Mouse (Mus musculus) small intestine, adult 2 months (tissue): ENCODE data around the gene Atf5. TPM values are rescaled to one million over a fixed set of nuclear protein-coding genes. Genes with fewer than 3 reads are reported as not detected.

Source experiments
- H3K27ac ChIP-seq: fragments of 200-500 bp; 2 replicates; pipeline ENCODE4 v1.5.1; 2012; ENCODE audit warnings: low read depth, low read length, control low read depth, inconsistent platforms; ENCODE audit not compliant: insufficient read depth
- H3K27me3 ChIP-seq: fragments of 200-500 bp; 2 replicates; pipeline ENCODE4 v1.6.1; 2012; ENCODE audit warnings: mild to moderate bottlenecking, moderate library complexity, low read length, inconsistent platforms; ENCODE audit not compliant: control insufficient read depth, insufficient read depth
- H3K36me3 ChIP-seq: fragments of 200-500 bp; 2 replicates; pipeline ENCODE4 v1.6.1; 2012; ENCODE audit warnings: mild to moderate bottlenecking, low read length, control low read depth, inconsistent platforms; ENCODE audit not compliant: control insufficient read depth, insufficient read depth
- H3K4me1 ChIP-seq: fragments of 200-500 bp; 2 replicates; pipeline ENCODE4 v1.6.1; 2012; ENCODE audit warnings: low read length, inconsistent platforms, mixed read lengths; ENCODE audit not compliant: control insufficient read depth, insufficient read depth, insufficient read length
- H3K4me3 ChIP-seq: fragments of 200-500 bp; 2 replicates; pipeline ENCODE4 v1.5.1; 2012; ENCODE audit warnings: low read depth, mild to moderate bottlenecking, control low read depth, inconsistent platforms, low read length, moderate library complexity
- CTCF ChIP-seq: fragments of 200-500 bp; IDR thresholded peaks from 2 replicates; pipeline ENCODE4 v1.5.1; 2012; ENCODE audit warnings: low read depth, mild to moderate bottlenecking, control low read depth, inconsistent platforms, low read length, moderate library complexity, mixed read lengths; ENCODE audit not compliant: insufficient replicate concordance, insufficient read length; ENCODE audit errors: extremely low read depth
- POLR2A ChIP-seq: fragments of 200-500 bp; IDR thresholded peaks from 2 replicates; pipeline ENCODE4 v1.6.1; 2012; ENCODE audit warnings: low read depth, mild to moderate bottlenecking, control low read depth, inconsistent platforms, low read length, moderate library complexity
- WGBS: fragments of 180-500 bp; shearing (Covaris S2); methylation state at CpG from one replicate; pipeline ENCODE4 v1.1.7; 2018; 5-methylcytosine and 5-hydroxymethylcytosine counted together
- polyA plus RNA-seq: library from polyadenylated mRNA; depleted of rRNA; stranded (reverse); fragments of >200 nt; gene quantifications from 2 replicates; pipeline ENCODE4 v1.2.3, GENCODE M21; 2012

The Atf5 gene
- polyA plus RNA-seq, 1 experiment = 102 TPM

DNA sequence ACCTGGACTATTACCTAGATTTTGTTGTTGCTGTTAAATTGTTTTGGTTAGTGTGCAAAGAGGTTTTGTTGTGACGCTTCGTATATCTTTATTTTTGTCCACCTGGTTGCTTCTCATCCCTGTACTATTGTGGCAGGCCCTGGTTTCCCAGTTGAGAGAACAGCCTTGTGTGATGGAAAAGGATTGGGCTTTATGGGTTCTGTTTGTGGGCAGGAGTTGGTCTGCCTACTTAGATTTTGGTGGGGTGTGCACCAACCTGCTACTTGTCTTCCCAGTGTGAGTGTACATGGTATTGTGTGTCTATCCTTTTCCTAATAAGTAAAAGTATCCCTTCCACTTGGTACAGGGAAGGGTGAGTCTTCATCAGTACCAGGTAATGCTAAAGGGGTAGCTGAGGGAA, 2.9 kb upstream of the Atf5 start:
- TF ChIP-seq POLR2A (no peak), CTCF (no peak)
- 73% methylated on average over 2 of the region's 2 CpGs for WGBS
- H3K27ac ChIP-seq = no peak overlapping the region

DNA sequence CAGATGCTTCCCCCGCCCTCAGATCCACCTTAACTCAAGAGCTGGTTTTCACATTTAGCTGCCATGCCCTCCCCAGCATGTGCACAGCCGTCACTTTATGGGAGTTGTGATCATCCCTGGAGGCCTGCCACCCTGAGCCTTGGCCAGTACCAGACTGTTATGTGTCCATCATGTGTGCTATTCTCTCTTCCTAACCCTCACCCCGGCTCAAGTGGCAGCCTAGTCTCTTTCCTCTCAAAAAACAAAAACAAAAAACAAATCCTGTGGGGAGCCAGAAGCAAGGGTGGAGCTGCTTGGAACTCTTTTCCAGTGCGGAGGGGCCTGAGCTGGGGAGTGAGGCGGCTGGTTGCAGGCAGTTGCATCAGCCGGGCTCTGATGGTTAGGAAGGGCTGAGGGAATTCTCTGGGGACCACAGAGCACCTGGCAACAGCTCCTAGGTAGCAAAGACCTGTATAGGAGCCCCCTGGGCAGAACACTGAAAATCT, 2.3 kb upstream of the Atf5 start:
- H3K36me3 ChIP-seq = no peaks in the 10 kb centered on the region
- H3K27ac ChIP-seq = peak overlapping the region; percentile 12; the same call in 1 of the 2 replicates
- WGBS = 19% methylated on average over 6 of the region's 6 CpGs
- peak overlapping the region; percentile 7; the same call in 1 of the 2 replicates for H3K4me3 ChIP-seq
- H3K27me3 ChIP-seq = no peaks in the 10 kb centered on the region
- peaks cover 16% of the 10 kb centered on the region for H3K4me1 ChIP-seq
- TF ChIP-seq CTCF (no peak), POLR2A (no peak)

More for the DNA sequence above, 2.9 kb upstream of the Atf5 start:
- Histone ChIP-seq H3K27me3 (no peaks in the 10 kb centered on the region), H3K4me3 (no peak overlapping the region), H3K4me1 (peaks cover 16% of the 10 kb centered on the region), H3K36me3 (no peaks in the 10 kb centered on the region)

DNA sequence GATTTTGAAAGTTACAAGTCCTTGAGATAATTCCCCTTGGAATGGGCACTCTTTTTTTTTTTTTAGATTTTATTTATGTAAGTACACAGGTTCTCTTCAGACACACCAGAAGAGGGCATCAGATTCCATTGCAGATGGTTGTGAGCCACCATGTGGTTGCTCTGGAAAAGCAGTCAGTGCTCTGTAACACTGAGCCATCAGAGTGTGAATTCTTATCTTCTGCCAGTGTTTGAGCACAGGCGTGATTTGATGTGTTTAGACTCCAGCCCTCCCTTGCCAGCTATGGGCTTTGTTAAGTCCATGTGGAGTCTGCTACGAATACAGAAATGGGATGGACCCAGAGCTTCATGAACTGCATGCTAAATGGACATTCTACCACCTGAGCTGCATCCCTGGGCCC, 1.7 kb upstream of the Atf5 start:
- no peaks in the 10 kb centered on the region for H3K36me3 ChIP-seq
- peaks cover 16% of the 10 kb centered on the region for H3K4me1 ChIP-seq
- no peak overlapping the region for H3K4me3 ChIP-seq
- WGBS = 10% methylated on average over 2 of the region's 2 CpGs
- H3K27me3 ChIP-seq = no peaks in the 10 kb centered on the region
- TF ChIP-seq POLR2A (no peak), CTCF (no peak)
- peak overlapping the region; percentile 10; the same call in 1 of the 2 replicates for H3K27ac ChIP-seq

DNA sequence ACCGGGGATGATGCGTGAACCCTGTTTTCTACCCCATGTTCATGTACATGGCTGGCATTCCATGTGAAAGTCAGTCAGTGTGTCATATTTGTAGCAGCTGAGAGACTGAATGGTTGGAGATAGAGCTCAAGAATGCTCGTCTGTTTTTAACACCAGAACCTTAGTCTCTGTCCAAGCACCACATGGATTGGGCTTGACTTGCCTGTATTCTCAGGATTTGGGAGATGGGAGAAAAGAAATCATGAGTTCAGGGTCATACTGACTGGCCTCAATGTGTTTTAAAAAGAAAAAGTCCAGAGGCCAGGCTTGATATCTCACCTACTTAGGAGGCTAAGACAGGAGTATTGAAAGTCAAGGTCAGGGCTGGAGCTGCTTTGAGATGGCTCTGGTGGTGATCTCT, 983 bp upstream of the Atf5 start:
- Histone ChIP-seq H3K36me3 (no peaks in the 10 kb centered on the region), H3K27ac (peak overlapping the region; percentile 75; the same call in 1 of the 2 replicates), H3K27me3 (no peaks in the 10 kb centered on the region), H3K4me1 (peaks cover 16% of the 10 kb centered on the region), H3K4me3 (no peak overlapping the region)
- WGBS = 9% methylated on average over 3 of the region's 3 CpGs
- no peak for TF ChIP-seq POLR2A

DNA sequence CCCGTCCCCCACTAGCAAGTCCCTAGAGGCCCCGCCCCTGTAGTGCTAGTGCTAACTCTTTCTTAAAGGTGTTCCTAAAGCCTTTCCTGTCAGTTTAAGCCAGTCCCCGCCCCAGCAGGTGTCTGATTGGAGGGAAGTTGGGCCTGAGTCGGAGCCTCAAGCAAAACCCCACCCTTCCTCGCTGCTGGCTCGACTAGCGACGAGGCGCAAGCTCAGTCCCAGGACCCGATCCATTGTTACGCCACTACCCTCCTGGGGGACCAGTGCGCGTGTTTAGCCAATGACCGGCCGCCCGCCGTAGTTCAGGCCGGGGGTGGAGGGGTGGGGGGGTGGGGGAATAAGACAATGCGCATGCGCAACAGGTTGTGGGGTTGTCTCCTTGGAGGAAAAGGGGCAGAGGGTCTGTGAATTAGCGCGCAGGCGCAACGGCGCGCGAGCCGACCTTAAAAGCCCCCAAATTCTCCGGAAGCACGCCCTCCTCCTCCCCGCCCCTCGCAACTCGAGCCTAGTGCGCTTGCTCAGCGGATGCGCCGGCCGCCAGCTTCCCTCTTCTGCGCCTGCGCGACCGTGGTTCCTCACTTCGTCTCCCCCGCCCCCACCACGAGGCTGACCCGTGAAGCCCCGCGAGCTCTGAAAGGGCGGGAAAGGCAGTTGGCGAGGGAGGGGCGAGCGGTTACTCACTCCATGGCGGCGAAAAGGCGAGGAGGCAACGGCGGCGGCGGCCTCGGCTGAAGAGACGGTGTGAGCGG, 563 bp downstream of the Atf5 start, which contains the start of the genes Nup62 and Il4i1:
Gene Nup62, plus strand, starts transcription at position 368 of the 749 bp plus-strand sequence.
Gene Il4i1, plus strand, starts transcription at position 667 of the 749 bp plus-strand sequence.
- TF ChIP-seq POLR2A = peak; percentile 12; the same call in 1 of the 2 replicates
- TF ChIP-seq CTCF = no peak
- peak within 1 kb of the TSS; percentile 75 for H3K27ac ChIP-seq
- peak within 1 kb of the TSS; percentile 89 for H3K4me3 ChIP-seq
- H3K27me3 ChIP-seq = no peaks in the 10 kb centered on the region
- WGBS = under 1% methylated on average over 62 of the region's 62 CpGs
- H3K4me1 ChIP-seq = peaks cover 16% of the 10 kb centered on the region
- H3K36me3 ChIP-seq = no peaks in the 10 kb centered on the region

DNA sequence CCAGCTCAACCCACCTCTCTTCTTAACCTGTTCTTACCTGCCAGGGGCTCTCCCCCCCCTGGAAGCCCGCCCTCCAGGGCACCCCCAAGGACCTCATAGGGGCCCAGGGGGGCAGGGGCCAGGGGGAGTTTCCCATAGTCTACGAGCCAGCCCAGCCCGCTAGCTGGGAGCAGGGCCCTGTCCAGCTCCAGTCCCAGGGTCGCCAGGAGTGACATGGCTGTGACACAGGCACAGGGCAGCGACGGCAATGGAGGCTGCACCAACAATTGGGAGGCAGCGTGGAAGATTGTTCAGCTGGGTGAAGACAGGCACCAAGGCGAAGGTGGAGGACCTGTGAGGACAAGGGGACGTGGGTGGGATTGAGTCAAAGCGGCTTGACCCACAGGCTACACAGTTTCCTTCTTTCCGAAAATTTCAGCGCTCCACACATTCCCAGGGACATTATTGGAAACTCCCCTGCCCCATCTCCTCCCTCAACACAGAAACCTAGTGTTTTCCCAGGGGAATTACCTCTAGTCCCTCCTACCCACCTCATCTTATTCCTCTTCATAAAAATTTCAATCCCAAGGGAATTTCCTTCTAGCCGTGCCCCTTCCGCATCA, 1.4 kb downstream of the Atf5 start:
- TF ChIP-seq POLR2A (no peak), CTCF (no peak)

DNA sequence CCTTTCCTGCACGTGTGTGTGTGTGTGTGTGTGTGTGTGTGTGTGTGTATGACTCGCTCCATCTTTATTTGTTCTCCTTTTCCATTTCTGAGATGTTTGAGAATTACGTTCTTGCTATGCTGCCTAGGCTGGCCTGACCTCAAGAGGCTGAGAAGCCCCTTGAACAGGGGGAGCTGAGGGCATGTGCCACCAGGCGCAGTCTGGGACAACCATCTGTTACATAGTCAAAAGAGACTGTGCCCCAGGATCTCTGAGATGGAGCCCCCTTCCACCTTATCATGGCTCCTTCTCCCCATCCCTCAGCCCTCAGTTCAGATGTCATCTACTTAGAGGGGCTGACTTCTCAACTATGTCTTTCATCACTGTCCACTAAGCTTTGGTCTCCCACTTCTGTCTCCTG, 2.0 kb downstream of the Atf5 start:
- Histone ChIP-seq H3K4me1 (peaks cover 7% of the 10 kb centered on the region), H3K27ac (no peak overlapping the region), H3K36me3 (no peaks in the 10 kb centered on the region), H3K4me3 (no peak overlapping the region), H3K27me3 (no peaks in the 10 kb centered on the region)
- TF ChIP-seq POLR2A (no peak), CTCF (no peak)
- WGBS = 88% methylated on average over 4 of the region's 4 CpGs

More for the DNA sequence above, 1.4 kb downstream of the Atf5 start:
- Histone ChIP-seq H3K4me3 (peak overlapping the region; percentile 89; the same call in 1 of the 2 replicates), H3K36me3 (no peaks in the 10 kb centered on the region), H3K27ac (peak overlapping the region; percentile 75), H3K27me3 (no peaks in the 10 kb centered on the region), H3K4me1 (peaks cover 11% of the 10 kb centered on the region)
- WGBS = 55% methylated on average over 14 of the region's 14 CpGs
